Mouse (Mus musculus) hindbrain, embryonic 15.5 days (tissue): Measurements from ENCODE around the gene Mpnd. TPM values are rescaled to one million over a fixed set of nuclear protein-coding genes. Genes with fewer than 3 reads are reported as not detected.

Experiments used
- ATAC-seq: fragments of 200-750 bp; cut with Nextera tagmentation; 2 replicates; pipeline ENCODE4 v1.8.0; 2017; ENCODE audit warnings: low read depth, moderate number of reproducible peaks, moderate TSS enrichment; ENCODE audit not compliant: low FRiP score
- H3K27ac ChIP-seq: fragments of 300-500 bp; sonication (generic); replicated peaks from 2 replicates; pipeline ENCODE4 v1.5.1; 2015; ENCODE audit warnings: mild to moderate bottlenecking, inconsistent platforms
- H3K27me3 ChIP-seq: fragments of 300-500 bp; sonication (generic); 2 replicates; pipeline ENCODE4 v1.6.1; 2015; ENCODE audit warnings: control low read depth, inconsistent platforms
- H3K36me3 ChIP-seq: fragments of 300-500 bp; sonication (generic); 2 replicates; pipeline ENCODE4 v1.6.1; 2015; ENCODE audit warnings: control low read depth, inconsistent platforms
- H3K4me1 ChIP-seq: fragments of 300-500 bp; sonication (generic); replicated peaks from 2 replicates; pipeline ENCODE4 v1.6.1; 2015; ENCODE audit warnings: control low read depth, inconsistent platforms
- H3K4me2 ChIP-seq: fragments of 300-500 bp; sonication (generic); 2 replicates; pipeline ENCODE4 v1.6.1; 2015; ENCODE audit warnings: moderate library complexity, mild to moderate bottlenecking, inconsistent platforms
- H3K4me3 ChIP-seq: fragments of 300-500 bp; sonication (generic); 2 replicates; pipeline ENCODE4 v1.5.1; 2015; ENCODE audit warnings: mild to moderate bottlenecking, inconsistent platforms
- H3K9ac ChIP-seq: fragments of 300-500 bp; sonication (generic); 2 replicates; pipeline ENCODE4 v1.6.1; 2015; ENCODE audit warnings: inconsistent platforms
- H3K9me3 ChIP-seq: fragments of 300-500 bp; sonication (generic); 2 replicates; pipeline ENCODE4 v1.6.1; 2016; ENCODE audit warnings: control low read depth, inconsistent platforms
- WGBS: fragments of 180-500 bp; shearing (Covaris S2); methylation state at CpG from one replicate; pipeline ENCODE4 v1.1.7; 2015; 5-methylcytosine and 5-hydroxymethylcytosine counted together
- polyA plus RNA-seq: library from polyadenylated mRNA; unstranded; fragments of >200 nt; fragmentation: Nextera tagmentation; extraction: Ambion mirVana; gene quantifications from 2 replicates; pipeline ENCODE4 v1.2.1, GENCODE M21; 2015

The Mpnd gene
- polyA plus RNA-seq, 1 experiment from 2014 or later: 149 TPM

DNA sequence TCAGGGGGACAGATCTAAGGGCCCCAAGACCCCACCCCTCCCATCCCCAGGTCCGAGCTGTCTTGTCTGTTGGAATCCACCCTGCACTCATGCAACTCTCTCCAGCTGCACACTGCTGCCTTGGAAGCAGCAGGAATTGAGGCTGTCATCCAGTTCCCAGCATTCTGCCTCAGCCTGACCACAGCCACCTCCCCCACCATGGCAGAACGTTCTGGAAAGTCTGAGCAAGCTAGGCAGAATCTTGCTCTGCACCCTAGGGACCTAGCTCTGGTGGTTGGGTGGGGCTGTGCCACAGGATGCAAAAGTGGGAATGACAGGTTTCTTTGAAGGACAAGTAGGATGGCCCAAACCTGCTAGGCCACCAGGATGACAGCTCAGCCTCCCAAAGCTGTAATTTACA lies 19.0 kb downstream of the Mpnd start:
- WGBS: 79% methylated on average over 2 of the region's 2 CpGs
- H3K27me3 ChIP-seq: no peaks in the 10 kb centered on the region
- H3K9me3 ChIP-seq: no peaks in the 10 kb centered on the region
- H3K4me2 ChIP-seq: no peak overlapping the region
- H3K4me3 ChIP-seq: no peak overlapping the region
- peaks cover 3% of the 10 kb centered on the region; the same call in 1 of the 2 replicates for H3K36me3 ChIP-seq
- H3K27ac ChIP-seq: no peak overlapping the region
- peaks cover 32% of the 10 kb centered on the region for H3K4me1 ChIP-seq
- no peak overlapping the region for H3K9ac ChIP-seq
- ATAC-seq: no peak

DNA sequence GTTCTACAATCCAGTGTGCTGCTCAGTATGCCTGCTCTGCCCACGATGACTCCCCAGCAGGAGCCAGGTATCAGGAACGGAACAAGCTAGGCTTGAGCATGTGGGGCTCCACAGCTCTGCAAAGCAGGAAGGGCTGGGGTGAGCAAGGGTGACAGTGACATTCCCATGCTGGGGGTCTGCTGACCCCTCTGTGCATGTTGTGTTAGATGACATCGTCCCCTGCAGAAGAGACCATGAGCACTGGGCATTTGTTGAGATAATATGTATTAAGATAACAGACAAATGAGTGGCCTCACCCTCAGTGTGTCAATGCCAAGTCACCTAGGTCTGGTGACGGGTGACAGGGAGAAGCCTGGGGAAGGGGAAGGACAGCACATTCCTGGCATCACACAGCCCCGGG lies 19.4 kb downstream of the Mpnd start:
- WGBS: 84% methylated on average over 5 of the region's 5 CpGs
- H3K27me3 ChIP-seq: no peaks in the 10 kb centered on the region
- H3K9me3 ChIP-seq: no peaks in the 10 kb centered on the region
- no peak overlapping the region for H3K4me2 ChIP-seq
- H3K9ac ChIP-seq: no peak overlapping the region
- no peak for ATAC-seq
- H3K27ac ChIP-seq: no peak overlapping the region
- H3K36me3 ChIP-seq: peaks cover 3% of the 10 kb centered on the region; the same call in 1 of the 2 replicates
- H3K4me1 ChIP-seq: peaks cover 32% of the 10 kb centered on the region
- H3K4me3 ChIP-seq: no peak overlapping the region

- no peak for ATAC-seq
- Histone ChIP-seq H3K4me2 (no peak overlapping the region), H3K9me3 (no peaks in the 10 kb centered on the region), H3K36me3 (peaks cover 3% of the 10 kb centered on the region; the same call in 1 of the 2 replicates), H3K27me3 (no peaks in the 10 kb centered on the region), H3K4me3 (no peak overlapping the region), H3K9ac (no peak overlapping the region), H3K4me1 (peaks cover 37% of the 10 kb centered on the region), H3K27ac (no peak overlapping the region)
- 89% methylated on average over 1 of the region's 1 CpGs for WGBS
Measured at GRCm38 (mm10) chr17:56026303-56026702, 20.8 kb downstream of the Mpnd start.

DNA sequence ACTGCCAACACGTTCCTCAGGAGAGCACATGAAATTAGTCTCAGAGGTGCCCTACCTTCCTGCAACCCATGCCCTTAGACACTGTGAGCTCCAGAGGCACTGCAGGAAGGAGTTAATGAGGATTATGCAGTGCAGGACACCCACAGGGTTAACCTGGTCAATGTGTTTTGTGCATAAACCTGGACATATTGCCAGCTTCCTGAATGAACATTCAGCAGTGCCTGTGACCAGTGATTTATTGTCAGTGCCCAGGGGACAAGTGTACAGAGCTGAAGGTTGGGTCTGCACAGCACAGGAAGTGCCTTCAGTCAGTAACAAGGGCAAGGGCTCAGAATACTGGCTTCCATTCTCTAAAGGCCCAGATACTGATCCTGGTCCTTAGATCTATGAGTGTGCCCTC lies 21.4 kb downstream of the Mpnd start:
- peaks cover 31% of the 10 kb centered on the region for H3K4me1 ChIP-seq
- no peak overlapping the region for H3K9ac ChIP-seq
- H3K36me3 ChIP-seq: peaks cover 3% of the 10 kb centered on the region; the same call in 1 of the 2 replicates
- ATAC-seq: no peak
- H3K4me3 ChIP-seq: no peak overlapping the region
- no peaks in the 10 kb centered on the region for H3K9me3 ChIP-seq
- no peaks in the 10 kb centered on the region for H3K27me3 ChIP-seq
- 82% methylated on average over 1 of the region's 1 CpGs for WGBS
- no peak overlapping the region for H3K4me2 ChIP-seq
- H3K27ac ChIP-seq: no peak overlapping the region

- no peak for ATAC-seq
- Histone ChIP-seq H3K4me2 (no peak overlapping the region), H3K4me1 (peaks cover 29% of the 10 kb centered on the region), H3K9me3 (no peaks in the 10 kb centered on the region), H3K27me3 (no peaks in the 10 kb centered on the region), H3K4me3 (no peak overlapping the region), H3K36me3 (peaks cover 3% of the 10 kb centered on the region; the same call in 1 of the 2 replicates), H3K27ac (no peak overlapping the region), H3K9ac (no peak overlapping the region)
- WGBS: 94% methylated on average over 5 of the region's 5 CpGs
Measured at GRCm38 (mm10) chr17:56027801-56028441, 22.4 kb downstream of the Mpnd start.

- no peaks in the 10 kb centered on the region for H3K9me3 ChIP-seq
- H3K4me3 ChIP-seq: no peak overlapping the region
- ATAC-seq: no peak
- no peak overlapping the region for H3K9ac ChIP-seq
- no peaks in the 10 kb centered on the region for H3K27me3 ChIP-seq
- H3K4me1 ChIP-seq: peaks cover 43% of the 10 kb centered on the region
- H3K27ac ChIP-seq: no peak overlapping the region
- whole genome bisulfite sequencing: 84% methylated on average over 9 of the region's 9 CpGs
- peaks cover 9% of the 10 kb centered on the region; the same call in 1 of the 2 replicates for H3K36me3 ChIP-seq
- H3K4me2 ChIP-seq: no peak overlapping the region
Measured at GRCm38 (mm10) chr17:56030238-56030870, 24.8 kb downstream of the Mpnd start.

DNA sequence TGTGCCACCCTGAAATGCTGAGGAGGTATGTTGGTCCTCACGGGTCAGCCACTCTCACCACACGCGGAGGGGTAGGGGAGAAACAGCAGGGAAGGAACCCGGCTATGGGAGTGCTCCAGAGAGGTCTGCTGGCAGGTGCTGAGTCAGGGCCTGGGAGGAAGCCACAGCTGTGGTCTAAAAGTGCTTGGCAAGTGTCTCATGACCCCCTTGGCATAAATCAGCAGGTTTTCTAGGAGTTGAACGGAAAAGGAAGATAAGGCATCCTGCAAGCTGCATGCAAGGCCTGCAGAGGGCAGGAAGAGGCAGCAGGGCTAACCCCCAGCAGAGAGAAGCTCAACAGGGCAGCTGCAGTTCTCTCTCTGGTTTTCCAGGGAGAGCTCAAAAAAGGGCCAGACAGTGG lies 25.4 kb downstream of the Mpnd start:
- Histone ChIP-seq H3K4me1 (peaks cover 48% of the 10 kb centered on the region), H3K27me3 (no peaks in the 10 kb centered on the region), H3K27ac (no peak overlapping the region), H3K4me3 (no peak overlapping the region), H3K4me2 (no peak overlapping the region), H3K9ac (no peak overlapping the region), H3K36me3 (peaks cover 9% of the 10 kb centered on the region; the same call in 1 of the 2 replicates), H3K9me3 (no peaks in the 10 kb centered on the region)
- 71% methylated on average over 5 of the region's 5 CpGs for WGBS
- ATAC-seq: no peak

- Histone ChIP-seq H3K27me3 (no peaks in the 10 kb centered on the region), H3K9me3 (no peaks in the 10 kb centered on the region), H3K36me3 (peaks cover 9% of the 10 kb centered on the region; the same call in 1 of the 2 replicates), H3K4me2 (no peak overlapping the region), H3K4me3 (no peak overlapping the region), H3K9ac (no peak overlapping the region), H3K27ac (no peak overlapping the region), H3K4me1 (peaks cover 48% of the 10 kb centered on the region)
- no peak for ATAC-seq
- 93% methylated on average over 7 of the region's 7 CpGs for WGBS
Measured at GRCm38 (mm10) chr17:56031431-56031830, 25.9 kb downstream of the Mpnd start.

- H3K36me3 ChIP-seq: peaks cover 9% of the 10 kb centered on the region; the same call in 1 of the 2 replicates
- no peak overlapping the region for H3K9ac ChIP-seq
- no peak overlapping the region for H3K27ac ChIP-seq
- H3K9me3 ChIP-seq: no peaks in the 10 kb centered on the region
- WGBS: 78% methylated on average over 6 of the region's 6 CpGs
- H3K4me1 ChIP-seq: peaks cover 53% of the 10 kb centered on the region
- H3K4me2 ChIP-seq: no peak overlapping the region
- no peaks in the 10 kb centered on the region for H3K27me3 ChIP-seq
- no peak overlapping the region for H3K4me3 ChIP-seq
- no peak for ATAC-seq
Measured at GRCm38 (mm10) chr17:56032127-56032733, 26.7 kb downstream of the Mpnd start.

DNA sequence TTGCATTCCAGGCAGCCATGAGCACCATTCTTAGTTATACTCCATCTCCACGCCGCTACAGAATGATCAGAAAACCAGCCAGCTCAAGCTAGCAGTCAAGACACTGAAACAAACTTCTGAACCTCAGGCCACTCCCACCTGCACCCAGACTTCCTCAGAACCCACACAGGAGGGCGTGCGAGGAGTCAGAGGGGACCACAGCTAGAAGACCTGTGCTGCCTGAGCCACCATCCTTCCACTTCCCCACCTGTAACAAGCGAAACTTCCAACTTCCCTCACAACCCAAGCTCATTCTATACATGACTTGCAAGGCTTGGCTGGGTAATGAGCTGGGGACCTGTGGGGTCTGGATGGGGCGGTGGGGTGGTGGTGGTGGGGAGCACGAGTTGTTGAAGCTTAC lies 27.3 kb downstream of the Mpnd start:
- H3K4me3 ChIP-seq: no peak overlapping the region
- no peak for ATAC-seq
- no peak overlapping the region for H3K4me2 ChIP-seq
- no peak overlapping the region for H3K27ac ChIP-seq
- H3K9me3 ChIP-seq: no peaks in the 10 kb centered on the region
- 78% methylated on average over 7 of the region's 7 CpGs for WGBS
- H3K36me3 ChIP-seq: peaks cover 9% of the 10 kb centered on the region; the same call in 1 of the 2 replicates
- H3K9ac ChIP-seq: no peak overlapping the region
- H3K4me1 ChIP-seq: peaks cover 53% of the 10 kb centered on the region
- no peaks in the 10 kb centered on the region for H3K27me3 ChIP-seq

- WGBS: 93% methylated on average over 7 of the region's 7 CpGs
- Histone ChIP-seq H3K4me3 (no peak overlapping the region), H3K9ac (no peak overlapping the region; the same call in 1 of the 2 replicates), H3K27ac (no peak overlapping the region), H3K36me3 (peaks cover 6% of the 10 kb centered on the region; the same call in 1 of the 2 replicates), H3K27me3 (no peaks in the 10 kb centered on the region), H3K4me1 (peaks cover 50% of the 10 kb centered on the region), H3K9me3 (no peaks in the 10 kb centered on the region), H3K4me2 (no peak overlapping the region)
- ATAC-seq: no peak
Measured at GRCm38 (mm10) chr17:56034040-56034725, 28.7 kb downstream of the Mpnd start.

- peak overlapping the region; percentile 62; the same call in 1 of the 2 replicates for H3K4me2 ChIP-seq
- H3K9ac ChIP-seq: no peak overlapping the region
- H3K4me1 ChIP-seq: peaks cover 50% of the 10 kb centered on the region
- H3K4me3 ChIP-seq: no peak overlapping the region; the same call in 1 of the 2 replicates
- WGBS: 87% methylated on average over 6 of the region's 6 CpGs
- H3K9me3 ChIP-seq: no peaks in the 10 kb centered on the region
- H3K27me3 ChIP-seq: no peaks in the 10 kb centered on the region
- H3K36me3 ChIP-seq: peaks cover 6% of the 10 kb centered on the region; the same call in 1 of the 2 replicates
- ATAC-seq: no peak
- H3K27ac ChIP-seq: no peak overlapping the region
Measured at GRCm38 (mm10) chr17:56034726-56035100, 29.2 kb downstream of the Mpnd start.
